Mouse (Mus musculus) heart, adult 2 months (tissue): Measurements from ENCODE around the gene Prap1. TPM values are rescaled to one million over a fixed set of nuclear protein-coding genes. Genes with fewer than 3 reads are reported as not detected.
A peak's percentile ranks its signal among the peaks of the same experiment; 100 is the strongest.

Experiments
- DNase-seq, 2 experiments: peaks; one replicate each; pipeline ENCODE4 v3.0.0; 2021
- H3K27ac ChIP-seq: fragments of 200-600 bp; 2 replicates; pipeline ENCODE4 v1.8.1; 2022
- H3K27me3 ChIP-seq: fragments of 200-500 bp; 2 replicates; pipeline ENCODE4 v1.6.1; 2012; ENCODE audit warnings: mild to moderate bottlenecking, low read length, inconsistent platforms, mixed read lengths; ENCODE audit not compliant: control insufficient read depth, insufficient read depth
- H3K36me3 ChIP-seq: fragments of 200-500 bp; 2 replicates; pipeline ENCODE4 v1.6.1; 2012; ENCODE audit warnings: low read length, inconsistent platforms; ENCODE audit not compliant: control insufficient read depth, insufficient read depth
- H3K4me1 ChIP-seq: fragments of 200-500 bp; 2 replicates; pipeline ENCODE4 v1.6.1; 2011; ENCODE audit warnings: low read length; ENCODE audit not compliant: control insufficient read depth, insufficient read depth
- H3K4me3 ChIP-seq: fragments of 200-600 bp; 2 replicates; pipeline ENCODE4 v1.8.1; 2022
- H3K79me2 ChIP-seq: fragments of 200-500 bp; replicated peaks from 2 replicates; pipeline ENCODE4 v1.6.1; 2012; ENCODE audit warnings: mild to moderate bottlenecking, inconsistent platforms, low read length, moderate library complexity, mixed read lengths; ENCODE audit not compliant: control insufficient read depth, insufficient read depth
- H3K9ac ChIP-seq: fragments of 200-500 bp; 2 replicates; pipeline ENCODE4 v1.6.1; 2012; ENCODE audit warnings: low read depth, mild to moderate bottlenecking, control low read depth, inconsistent platforms, low read length, mixed read lengths
- CTCF ChIP-seq: fragments of 200-600 bp; IDR thresholded peaks from 2 replicates; pipeline ENCODE4 v1.8.1; 2022; ENCODE audit warnings: antibody characterized with exemption, mild to moderate bottlenecking, moderate library complexity
- EP300 ChIP-seq: fragments of 200-500 bp; IDR thresholded peaks from 2 replicates; pipeline ENCODE4 v1.6.1; 2011; ENCODE audit warnings: low read depth, low read length, control low read depth; ENCODE audit not compliant: insufficient read depth
- POLR2A ChIP-seq: fragments of 200-500 bp; IDR thresholded peaks from 2 replicates; pipeline ENCODE4 v1.6.1; 2011; ENCODE audit warnings: mild to moderate bottlenecking, low read depth, low read length, control low read depth; ENCODE audit not compliant: insufficient read depth
- WGBS: fragments of 180-500 bp; shearing (Covaris S2); methylation state at CpG from one replicate; pipeline ENCODE4 v1.1.7; 2018; 5-methylcytosine and 5-hydroxymethylcytosine counted together
- intact Hi-C: fragments of 180-260 bp; cut with DNase I; formaldehyde crosslinking; loops from one replicate; pipeline ENCODE4 v1.15.1; 2025
- long read RNA-seq: library from polyadenylated mRNA; stranded (forward); transcript quantifications from one replicate; pipeline ENCODE4 v2.0.0, GENCODE M21; 2021
- polyA plus RNA-seq: library from polyadenylated mRNA; depleted of rRNA; stranded (reverse); fragments of >200 nt; gene quantifications from 2 replicates; pipeline ENCODE4 v1.2.3, GENCODE M21; 2012; rRNA removed
- total RNA-seq, 2 experiments: library from RNA; stranded (reverse); gene quantifications; 2 replicates each; pipeline ENCODE4 v1.2.3; 2021

The Prap1 gene
- total RNA-seq: not detected
- 0.27 TPM in 1 of 2 replicates, not detected in the other for polyA plus RNA-seq
- long read RNA-seq: 0 reads

GRCm38 (mm10) chr7:140092924-140093528, at the start of gene Prap1:
Gene Prap1 (plus strand): TSS chr7:140093395.
- 76% methylated on average over 5 of the region's 5 CpGs for whole genome bisulfite sequencing
- Histone ChIP-seq H3K9ac (no peak within 1 kb of the TSS), H3K27ac (no peak within 1 kb of the TSS), H3K4me3 (no peak within 1 kb of the TSS), H3K4me1 (no peaks in the 10 kb centered on the region), H3K79me2 (no peaks in the 10 kb centered on the region), H3K27me3 (no peaks in the 10 kb centered on the region), H3K36me3 (no peaks in the 10 kb centered on the region)
- TF ChIP-seq CTCF: no peak
- TF ChIP-seq POLR2A: no peak
- no peak for TF ChIP-seq EP300
- DNase-seq: no peak
- intact Hi-C loops: no loop called here

GRCm38 (mm10) chr7:140045546-140045945, 47.6 kb upstream of the Prap1 start:
- TF ChIP-seq EP300 (no peak), CTCF (no peak), POLR2A (no peak)

GRCm38 (mm10) chr7:140047811-140048311, 45.3 kb upstream of the Prap1 start:
- under 1% methylated on average over 33 of the region's 33 CpGs for WGBS
- H3K9ac ChIP-seq: no peak overlapping the region
- DNase-seq: peak in 1 of 2 experiments; percentile 29

More at GRCm38 (mm10) chr7:140045546-140045945, 47.6 kb upstream of the Prap1 start:
- no peaks in the 10 kb centered on the region for H3K79me2 ChIP-seq
- intact Hi-C loops: no loop called here
- H3K36me3 ChIP-seq: no peaks in the 10 kb centered on the region
- no peak overlapping the region for H3K27ac ChIP-seq
- H3K27me3 ChIP-seq: peaks cover 7% of the 10 kb centered on the region; the same call in 1 of the 2 replicates
- no peak overlapping the region for H3K4me3 ChIP-seq
- H3K9ac ChIP-seq: no peak overlapping the region
- no peak for DNase-seq
- peaks cover 1% of the 10 kb centered on the region; the same call in 1 of the 2 replicates for H3K4me1 ChIP-seq
- 67% methylated on average over 4 of the region's 4 CpGs for WGBS

GRCm38 (mm10) chr7:140048361-140049114, 44.7 kb upstream of the Prap1 start, which contains the start of gene Msx3:
Gene Msx3 (minus strand): TSS chr7:140049089.
- intact Hi-C loops: no loop called here
- WGBS: 3% methylated on average over 56 of the region's 56 CpGs
- H3K36me3 ChIP-seq: no peaks in the 10 kb centered on the region
- no peak within 1 kb of the TSS for H3K9ac ChIP-seq
- peak within 1 kb of the TSS; percentile 40 for H3K4me3 ChIP-seq
- peaks cover 9% of the 10 kb centered on the region; the same call in 1 of the 2 replicates for H3K27me3 ChIP-seq
- no peak within 1 kb of the TSS for H3K27ac ChIP-seq
- peaks cover 1% of the 10 kb centered on the region; the same call in 1 of the 2 replicates for H3K4me1 ChIP-seq
- no peaks in the 10 kb centered on the region for H3K79me2 ChIP-seq
- TF ChIP-seq POLR2A: no peak
- TF ChIP-seq EP300: no peak
- no peak for TF ChIP-seq CTCF
- no peak for DNase-seq

More at GRCm38 (mm10) chr7:140047811-140048311, 45.3 kb upstream of the Prap1 start:
- H3K36me3 ChIP-seq: no peaks in the 10 kb centered on the region
- peaks cover 1% of the 10 kb centered on the region; the same call in 1 of the 2 replicates for H3K4me1 ChIP-seq
- H3K27me3 ChIP-seq: peaks cover 9% of the 10 kb centered on the region; the same call in 1 of the 2 replicates
- no peaks in the 10 kb centered on the region for H3K79me2 ChIP-seq
- TF ChIP-seq POLR2A (no peak), EP300 (no peak), CTCF (no peak)
- intact Hi-C loops: no loop called here
- H3K4me3 ChIP-seq: peak overlapping the region; percentile 27
- H3K27ac ChIP-seq: no peak overlapping the region

GRCm38 (mm10) chr7:140049115-140049689, 44.0 kb upstream of the Prap1 start:
- H3K4me1 ChIP-seq: peaks cover 1% of the 10 kb centered on the region; the same call in 1 of the 2 replicates
- no peaks in the 10 kb centered on the region for H3K36me3 ChIP-seq
- peaks cover 9% of the 10 kb centered on the region; the same call in 1 of the 2 replicates for H3K27me3 ChIP-seq
- H3K4me3 ChIP-seq: peak overlapping the region; percentile 40
- no peak overlapping the region for H3K27ac ChIP-seq
- WGBS: 1% methylated on average over 34 of the region's 34 CpGs
- intact Hi-C loops: no loop called here
- peak; percentile 28 to 39 for DNase-seq
- H3K9ac ChIP-seq: no peak overlapping the region
- H3K79me2 ChIP-seq: no peaks in the 10 kb centered on the region
- TF ChIP-seq EP300 (no peak), CTCF (no peak), POLR2A (no peak)
